Mouse (Mus musculus): ENCODE measurements around the gene Chaf1a. TPM values are rescaled to one million over a fixed set of nuclear protein-coding genes. Genes with fewer than 3 reads are reported as not detected.

Gene Chaf1a
- polyA plus RNA-seq, 1 experiment from 2014 or later: 24.7 TPM

DNA sequence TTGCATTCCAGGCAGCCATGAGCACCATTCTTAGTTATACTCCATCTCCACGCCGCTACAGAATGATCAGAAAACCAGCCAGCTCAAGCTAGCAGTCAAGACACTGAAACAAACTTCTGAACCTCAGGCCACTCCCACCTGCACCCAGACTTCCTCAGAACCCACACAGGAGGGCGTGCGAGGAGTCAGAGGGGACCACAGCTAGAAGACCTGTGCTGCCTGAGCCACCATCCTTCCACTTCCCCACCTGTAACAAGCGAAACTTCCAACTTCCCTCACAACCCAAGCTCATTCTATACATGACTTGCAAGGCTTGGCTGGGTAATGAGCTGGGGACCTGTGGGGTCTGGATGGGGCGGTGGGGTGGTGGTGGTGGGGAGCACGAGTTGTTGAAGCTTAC is 7.4 kb upstream of the Chaf1a start:
- no peak for ATAC-seq (ENCODE audit: low FRiP score)
- Histone ChIP-seq H3K27me3 (ENCODE audit: control insufficient read depth, insufficient read depth, low read length) (no peaks in the 10 kb centered on the region), H3K27ac (ENCODE audit: low read depth, low read length) (no peak overlapping the region), H3K9me3 (ENCODE audit: control insufficient read depth, low read length) (no peaks in the 10 kb centered on the region), H3K36me3 (ENCODE audit: control insufficient read depth, insufficient read depth, low read length) (no peaks in the 10 kb centered on the region; the same call in 1 of the 2 replicates), H3K9ac (ENCODE audit: low read length) (no peak overlapping the region), H3K4me3 (ENCODE audit: low read depth, low read length) (no peak overlapping the region), H3K4me2 (no peak overlapping the region), H3K4me1 (ENCODE audit: control insufficient read depth, insufficient read depth, low read length) (peaks cover 9% of the 10 kb centered on the region)
- WGBS: 81% methylated on average over 7 of the region's 7 CpGs
- DNase-seq (ENCODE audit: low spot score, missing footprints): no peak

DNA sequence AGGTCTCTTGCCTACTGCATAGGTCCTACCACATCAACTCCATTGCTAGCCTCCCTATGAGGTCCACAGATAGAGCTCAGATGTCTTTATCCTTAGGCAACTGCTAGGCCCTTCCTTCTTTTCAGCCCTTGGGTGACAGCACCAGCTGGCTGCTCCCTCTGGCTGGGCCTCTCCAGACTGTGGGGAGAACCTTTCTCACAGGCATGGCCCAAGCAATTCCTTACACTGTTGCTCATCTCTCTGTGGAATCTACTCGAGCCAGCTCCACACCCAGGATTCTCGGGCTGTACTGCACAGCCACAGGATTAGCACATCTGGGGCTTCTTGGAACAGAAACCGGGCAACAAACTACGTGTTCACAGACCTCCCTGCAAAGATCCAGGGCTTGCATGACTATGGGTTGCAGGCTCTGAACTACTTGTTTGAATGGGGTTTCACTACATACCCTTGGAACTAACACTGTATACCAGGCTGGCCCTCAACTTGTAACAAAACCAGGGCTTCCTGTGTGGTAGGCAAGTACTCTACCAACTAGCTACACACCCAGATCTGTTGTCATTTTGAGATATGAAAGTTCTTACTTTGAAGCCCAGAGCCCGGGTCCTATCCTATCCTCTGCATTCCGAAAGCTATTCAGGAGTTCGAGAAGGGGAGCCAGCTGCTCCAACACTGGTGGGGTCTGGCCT is 6.1 kb upstream of the Chaf1a start:
- no peak overlapping the region for H3K4me3 ChIP-seq (ENCODE audit: low read depth, low read length)
- no peak overlapping the region for H3K9ac ChIP-seq (ENCODE audit: low read length)
- no peak for ATAC-seq (ENCODE audit: low FRiP score)
- no peaks in the 10 kb centered on the region; the same call in 1 of the 2 replicates for H3K36me3 ChIP-seq (ENCODE audit: control insufficient read depth, insufficient read depth, low read length)
- WGBS: 90% methylated on average over 7 of the region's 7 CpGs
- no peak overlapping the region for H3K27ac ChIP-seq (ENCODE audit: low read depth, low read length)
- peak; percentile 35 for DNase-seq (ENCODE audit: low spot score, missing footprints)
- H3K9me3 ChIP-seq (ENCODE audit: control insufficient read depth, low read length): no peaks in the 10 kb centered on the region
- H3K27me3 ChIP-seq (ENCODE audit: control insufficient read depth, insufficient read depth, low read length): no peaks in the 10 kb centered on the region
- peaks cover 9% of the 10 kb centered on the region for H3K4me1 ChIP-seq (ENCODE audit: control insufficient read depth, insufficient read depth, low read length)
- H3K4me2 ChIP-seq: no peak overlapping the region

DNA sequence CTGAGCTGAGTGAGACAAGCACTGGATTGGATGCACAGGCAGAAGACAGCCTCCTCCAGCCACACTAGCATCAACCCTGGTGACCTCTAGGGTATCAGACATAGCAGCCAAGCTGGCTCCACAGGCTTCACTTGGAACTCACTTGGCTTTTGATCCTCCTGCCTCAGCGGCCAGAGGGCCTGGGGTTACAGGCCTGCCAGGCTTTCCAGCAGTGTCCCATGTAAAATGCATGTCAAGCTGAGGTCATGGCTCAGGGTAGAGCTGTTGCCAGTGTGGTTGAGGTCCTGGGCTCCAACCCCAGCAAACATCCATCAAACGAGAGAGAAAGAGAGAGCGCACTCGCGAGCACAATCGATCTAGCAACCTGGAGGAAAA is 5.5 kb upstream of the Chaf1a start:
- no peak for ATAC-seq (ENCODE audit: low FRiP score)
- Histone ChIP-seq H3K4me1 (ENCODE audit: control insufficient read depth, insufficient read depth, low read length) (peaks cover 9% of the 10 kb centered on the region), H3K9me3 (ENCODE audit: control insufficient read depth, low read length) (no peaks in the 10 kb centered on the region), H3K27ac (ENCODE audit: low read depth, low read length) (no peak overlapping the region), H3K4me2 (no peak overlapping the region), H3K4me3 (ENCODE audit: low read depth, low read length) (no peak overlapping the region), H3K27me3 (ENCODE audit: control insufficient read depth, insufficient read depth, low read length) (no peaks in the 10 kb centered on the region), H3K9ac (ENCODE audit: low read length) (no peak overlapping the region; the same call in 1 of the 2 replicates), H3K36me3 (ENCODE audit: control insufficient read depth, insufficient read depth, low read length) (no peaks in the 10 kb centered on the region; the same call in 1 of the 2 replicates)
- 88% methylated on average over 6 of the region's 6 CpGs for WGBS
- no peak for DNase-seq (ENCODE audit: low spot score, missing footprints)

DNA sequence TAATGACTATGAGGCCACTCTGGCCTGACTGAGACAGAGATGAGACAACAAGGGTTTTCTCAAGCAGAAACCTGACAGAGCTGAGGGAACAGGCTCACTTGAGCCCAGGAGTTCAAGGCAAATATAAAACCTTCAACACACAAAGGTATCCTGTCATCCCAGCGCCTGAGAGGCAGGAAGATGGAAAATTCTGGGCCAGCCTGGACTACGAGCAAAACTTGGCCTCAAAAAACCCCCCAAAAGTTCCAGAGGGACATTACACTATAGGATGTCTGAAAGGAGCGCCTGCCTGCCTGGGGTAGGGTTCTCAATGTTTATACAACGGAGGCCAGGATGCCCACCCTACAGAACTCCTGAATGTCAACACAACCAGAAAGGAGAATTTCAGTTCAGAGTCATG is 5.0 kb upstream of the Chaf1a start:
- Histone ChIP-seq H3K9me3 (ENCODE audit: control insufficient read depth, low read length) (no peaks in the 10 kb centered on the region), H3K9ac (ENCODE audit: low read length) (peak overlapping the region; percentile 90), H3K27ac (ENCODE audit: low read depth, low read length) (no peak overlapping the region), H3K36me3 (ENCODE audit: control insufficient read depth, insufficient read depth, low read length) (no peaks in the 10 kb centered on the region; the same call in 1 of the 2 replicates), H3K27me3 (ENCODE audit: control insufficient read depth, insufficient read depth, low read length) (no peaks in the 10 kb centered on the region), H3K4me1 (ENCODE audit: control insufficient read depth, insufficient read depth, low read length) (peaks cover 9% of the 10 kb centered on the region), H3K4me2 (peak overlapping the region; percentile 66), H3K4me3 (ENCODE audit: low read depth, low read length) (peak overlapping the region; percentile 87)
- peak; percentile 82 for DNase-seq (ENCODE audit: low spot score, missing footprints)
- ATAC-seq (ENCODE audit: low FRiP score): no peak
- WGBS: 83% methylated on average over 4 of the region's 4 CpGs

DNA sequence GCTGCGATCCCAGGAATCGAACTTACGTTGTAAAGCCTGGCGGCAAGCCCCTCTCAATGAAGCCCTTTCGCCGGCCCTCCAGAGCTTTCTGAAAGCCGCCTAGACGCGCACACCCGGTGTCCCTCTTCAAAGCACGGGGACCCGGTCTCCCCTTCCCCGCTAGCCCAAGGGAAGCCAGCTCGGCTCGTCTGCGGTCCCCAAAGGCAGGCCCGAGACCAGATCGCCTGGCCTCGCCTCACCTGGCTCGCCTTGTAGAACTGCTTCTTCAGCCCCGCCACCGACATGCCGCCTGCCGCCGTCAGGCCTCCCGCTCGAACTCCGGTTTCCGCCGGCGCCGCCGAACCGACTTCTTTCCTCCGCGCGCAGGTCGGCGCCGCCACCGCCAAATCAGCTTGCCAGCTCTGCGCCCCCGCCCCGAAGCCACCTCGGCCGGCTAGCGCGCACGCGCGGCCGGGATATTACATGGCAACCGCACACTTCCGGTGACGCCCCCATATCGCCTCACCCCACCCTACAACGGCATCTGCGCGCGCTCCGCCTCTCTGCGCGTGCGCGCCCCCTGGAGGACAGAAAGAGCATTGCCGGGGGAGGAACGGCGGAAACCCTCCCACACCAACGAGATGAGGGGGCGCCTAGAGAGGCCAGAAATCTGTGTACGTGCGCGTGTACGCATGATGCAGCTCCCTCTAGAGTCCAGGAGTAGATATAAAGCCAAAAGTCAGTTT is 3.9 kb upstream of the Chaf1a start, which contains the start of gene Sh3gl1:
Gene Sh3gl1 (minus strand): TSS at position 460 of the 725 bp plus-strand sequence.
- WGBS: under 1% methylated on average over 73 of the region's 74 CpGs
- Histone ChIP-seq H3K4me1 (ENCODE audit: control insufficient read depth, insufficient read depth, low read length) (peaks cover 12% of the 10 kb centered on the region), H3K27me3 (ENCODE audit: control insufficient read depth, insufficient read depth, low read length) (no peaks in the 10 kb centered on the region), H3K9ac (ENCODE audit: low read length) (peak within 1 kb of the TSS; percentile 90), H3K36me3 (ENCODE audit: control insufficient read depth, insufficient read depth, low read length) (no peaks in the 10 kb centered on the region; the same call in 1 of the 2 replicates), H3K27ac (ENCODE audit: low read depth, low read length) (peak within 1 kb of the TSS; percentile 77), H3K4me2 (peak within 1 kb of the TSS; percentile 66), H3K4me3 (ENCODE audit: low read depth, low read length) (peak within 1 kb of the TSS; percentile 87), H3K9me3 (ENCODE audit: control insufficient read depth, low read length) (no peaks in the 10 kb centered on the region)
- peak; percentile 89 for ATAC-seq (ENCODE audit: low FRiP score)
- DNase-seq (ENCODE audit: low spot score, missing footprints): peak; percentile 100

DNA sequence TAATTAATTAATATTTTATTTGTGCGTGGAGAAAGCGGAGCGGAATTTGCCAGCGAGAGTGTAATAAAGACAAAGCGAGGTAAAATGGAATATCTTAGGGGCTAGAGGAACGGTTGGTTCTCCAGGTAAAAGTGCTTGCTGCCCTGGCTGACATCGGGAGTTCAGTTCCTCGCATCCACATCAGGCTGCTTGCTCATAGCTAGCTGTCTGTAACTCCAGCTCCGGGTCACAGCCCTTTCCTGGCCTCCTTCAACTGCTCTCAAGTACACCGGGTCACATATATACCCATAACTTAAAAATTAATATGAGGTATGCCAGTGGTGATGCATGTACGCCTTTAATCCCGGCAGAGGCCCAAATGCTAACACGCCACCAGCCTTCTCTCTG is 3.3 kb upstream of the Chaf1a start:
- no peaks in the 10 kb centered on the region; the same call in 1 of the 2 replicates for H3K36me3 ChIP-seq (ENCODE audit: control insufficient read depth, insufficient read depth, low read length)
- peak overlapping the region; percentile 26; the same call in 1 of the 2 replicates for H3K4me2 ChIP-seq
- no peaks in the 10 kb centered on the region for H3K9me3 ChIP-seq (ENCODE audit: control insufficient read depth, low read length)
- no peaks in the 10 kb centered on the region for H3K27me3 ChIP-seq (ENCODE audit: control insufficient read depth, insufficient read depth, low read length)
- H3K27ac ChIP-seq (ENCODE audit: low read depth, low read length): no peak overlapping the region
- 40% methylated on average over 13 of the region's 13 CpGs for WGBS
- peak overlapping the region; percentile 2; the same call in 1 of the 2 replicates for H3K4me3 ChIP-seq (ENCODE audit: low read depth, low read length)
- peak overlapping the region; percentile 10; the same call in 1 of the 2 replicates for H3K9ac ChIP-seq (ENCODE audit: low read length)
- ATAC-seq (ENCODE audit: low FRiP score) (peak; percentile 20), DNase-seq (ENCODE audit: low spot score, missing footprints) (no peak)
- H3K4me1 ChIP-seq (ENCODE audit: control insufficient read depth, insufficient read depth, low read length): peaks cover 17% of the 10 kb centered on the region

DNA sequence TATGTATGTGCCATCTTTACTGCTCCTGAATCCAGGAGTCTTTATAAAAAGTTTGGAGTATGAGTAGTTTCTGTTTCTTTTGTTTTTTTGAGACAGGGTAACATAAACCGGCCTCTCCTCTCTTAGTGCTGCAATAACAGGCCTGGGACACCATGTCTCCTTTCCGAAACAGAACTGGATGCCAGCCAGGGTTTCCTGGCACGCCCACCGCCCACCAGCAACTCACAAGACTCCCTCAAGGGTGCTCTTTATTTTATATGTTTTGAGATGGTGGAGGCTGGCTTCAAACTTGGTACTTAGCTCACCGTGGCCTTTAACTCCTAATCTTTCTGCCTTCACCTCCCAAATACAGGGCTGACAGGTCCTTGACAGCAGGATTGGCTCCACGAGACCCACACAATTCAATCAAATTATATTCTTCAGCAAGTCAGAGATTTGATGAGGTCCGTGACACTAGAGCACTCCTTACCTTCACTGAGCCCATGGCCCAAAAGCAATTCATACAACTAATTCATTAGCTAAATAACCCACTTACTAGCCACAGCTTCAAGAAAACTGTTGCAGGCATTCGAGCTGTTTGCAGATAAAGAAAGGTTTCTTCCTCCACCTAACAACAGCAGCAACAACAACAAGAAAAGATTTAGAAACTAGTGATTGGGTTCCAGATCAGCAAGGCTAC is 1.5 kb upstream of the Chaf1a start:
- DNase-seq (ENCODE audit: low spot score, missing footprints) (peak; percentile 64), ATAC-seq (ENCODE audit: low FRiP score) (no peak)
- H3K4me1 ChIP-seq (ENCODE audit: control insufficient read depth, insufficient read depth, low read length): peaks cover 20% of the 10 kb centered on the region
- no peaks in the 10 kb centered on the region; the same call in 1 of the 2 replicates for H3K36me3 ChIP-seq (ENCODE audit: control insufficient read depth, insufficient read depth, low read length)
- WGBS: 91% methylated on average over 8 of the region's 8 CpGs
- H3K27ac ChIP-seq (ENCODE audit: low read depth, low read length): no peak overlapping the region
- no peak overlapping the region for H3K4me3 ChIP-seq (ENCODE audit: low read depth, low read length)
- no peaks in the 10 kb centered on the region for H3K9me3 ChIP-seq (ENCODE audit: control insufficient read depth, low read length)
- H3K27me3 ChIP-seq (ENCODE audit: control insufficient read depth, insufficient read depth, low read length): no peaks in the 10 kb centered on the region
- H3K4me2 ChIP-seq: no peak overlapping the region
- no peak overlapping the region for H3K9ac ChIP-seq (ENCODE audit: low read length)

DNA sequence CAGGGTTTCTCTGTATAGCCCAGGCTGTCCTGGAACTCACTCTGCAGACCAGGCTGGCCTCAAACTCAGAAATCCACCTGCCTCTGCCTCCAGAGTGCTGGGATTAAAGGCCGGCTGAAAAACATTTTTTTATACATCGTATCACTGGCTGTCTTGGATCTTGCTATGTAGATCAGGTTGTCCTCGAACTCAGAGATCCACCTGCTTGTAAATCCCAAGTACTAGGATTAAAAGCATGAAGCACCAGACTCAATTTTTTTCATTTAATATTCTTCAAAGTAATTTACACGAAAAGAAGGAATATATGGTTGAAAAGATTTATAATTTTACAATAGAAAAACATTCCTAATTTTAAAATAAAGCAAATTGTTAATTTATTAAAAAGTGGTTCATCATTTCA is 894 bp upstream of the Chaf1a start:
- Histone ChIP-seq H3K9me3 (ENCODE audit: control insufficient read depth, low read length) (no peaks in the 10 kb centered on the region), H3K27ac (ENCODE audit: low read depth, low read length) (no peak overlapping the region), H3K27me3 (ENCODE audit: control insufficient read depth, insufficient read depth, low read length) (no peaks in the 10 kb centered on the region), H3K9ac (ENCODE audit: low read length) (no peak overlapping the region), H3K4me1 (ENCODE audit: control insufficient read depth, insufficient read depth, low read length) (peaks cover 20% of the 10 kb centered on the region), H3K4me2 (no peak overlapping the region), H3K36me3 (ENCODE audit: control insufficient read depth, insufficient read depth, low read length) (peaks cover 4% of the 10 kb centered on the region; the same call in 1 of the 2 replicates), H3K4me3 (ENCODE audit: low read depth, low read length) (no peak overlapping the region)
- DNase-seq (ENCODE audit: low spot score, missing footprints) (peak; percentile 65), ATAC-seq (ENCODE audit: low FRiP score) (no peak)
- 85% methylated on average over 4 of the region's 4 CpGs for WGBS

DNA sequence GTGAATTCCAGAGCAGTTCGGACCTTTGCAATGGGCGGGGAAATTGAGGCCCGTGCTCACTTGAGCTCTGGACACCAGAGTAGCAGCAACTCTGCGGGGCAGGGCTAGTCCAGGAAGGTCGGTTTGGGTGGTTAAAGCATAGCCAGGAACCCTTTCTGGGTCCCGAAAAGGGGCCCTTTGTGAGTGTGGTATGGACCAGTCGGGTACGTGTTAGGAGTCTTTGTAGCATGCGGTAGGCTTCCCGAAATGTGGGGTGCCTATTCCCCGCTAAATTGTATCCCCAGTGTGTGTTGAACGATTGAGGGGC is 571 bp downstream of the Chaf1a start:
- no peak for ATAC-seq (ENCODE audit: low FRiP score)
- no peak for DNase-seq (ENCODE audit: low spot score, missing footprints)
- Histone ChIP-seq H3K9me3 (ENCODE audit: control insufficient read depth, low read length) (no peaks in the 10 kb centered on the region), H3K27ac (ENCODE audit: low read depth, low read length) (peak overlapping the region; percentile 38; the same call in 1 of the 2 replicates), H3K36me3 (ENCODE audit: control insufficient read depth, insufficient read depth, low read length) (peaks cover 10% of the 10 kb centered on the region), H3K4me1 (ENCODE audit: control insufficient read depth, insufficient read depth, low read length) (peaks cover 11% of the 10 kb centered on the region), H3K4me3 (ENCODE audit: low read depth, low read length) (peak overlapping the region; percentile 80), H3K9ac (ENCODE audit: low read length) (peak overlapping the region; percentile 81), H3K4me2 (peak overlapping the region; percentile 79), H3K27me3 (ENCODE audit: control insufficient read depth, insufficient read depth, low read length) (no peaks in the 10 kb centered on the region)
- WGBS: 3% methylated on average over 12 of the region's 12 CpGs
